Mouse (Mus musculus) liver, embryonic 12.5 days (tissue): ENCODE data around the gene Foxn3. TPM values are rescaled to one million over a fixed set of nuclear protein-coding genes. Genes with fewer than 3 reads are reported as not detected.

Source experiments
- ATAC-seq: fragments of 200-750 bp; cut with Nextera tagmentation; 2 replicates; pipeline ENCODE4 v1.8.0; 2017; ENCODE audit warnings: moderate number of reproducible peaks, mild to moderate bottlenecking, moderate library complexity
- H3K27ac ChIP-seq: fragments of 300-500 bp; sonication (generic); 2 replicates; pipeline ENCODE4 v1.5.1; 2016; ENCODE audit warnings: mild to moderate bottlenecking
- H3K27me3 ChIP-seq: fragments of 300-500 bp; sonication (generic); replicated peaks from 2 replicates; pipeline ENCODE4 v1.6.1; 2016; ENCODE audit warnings: mild to moderate bottlenecking, moderate library complexity
- H3K36me3 ChIP-seq: fragments of 300-500 bp; sonication (generic); 2 replicates; pipeline ENCODE4 v1.6.1; 2016; ENCODE audit warnings: mild to moderate bottlenecking, moderate library complexity
- H3K4me1 ChIP-seq: fragments of 300-500 bp; sonication (generic); 2 replicates; pipeline ENCODE4 v1.6.1; 2016
- H3K4me2 ChIP-seq: fragments of 300-500 bp; sonication (generic); 2 replicates; pipeline ENCODE4 v1.6.1; 2016; ENCODE audit warnings: mild to moderate bottlenecking, moderate library complexity
- H3K4me3 ChIP-seq: fragments of 300-500 bp; sonication (generic); 2 replicates; pipeline ENCODE4 v1.5.1; 2016; ENCODE audit warnings: mild to moderate bottlenecking, moderate library complexity
- H3K9ac ChIP-seq: fragments of 300-500 bp; sonication (generic); 2 replicates; pipeline ENCODE4 v1.6.1; 2016; ENCODE audit warnings: mild to moderate bottlenecking, moderate library complexity
- H3K9me3 ChIP-seq: fragments of 300-500 bp; sonication (generic); replicated peaks from 2 replicates; pipeline ENCODE4 v1.6.1; 2016; ENCODE audit warnings: mild to moderate bottlenecking, moderate library complexity
- WGBS: fragments of 180-500 bp; shearing (Covaris S2); methylation state at CpG from one replicate; pipeline ENCODE4 v1.1.7; 2016; ENCODE audit not compliant: insufficient replicate concordance; 5-methylcytosine and 5-hydroxymethylcytosine counted together
- polyA plus RNA-seq: library from polyadenylated mRNA; unstranded; fragments of >200 nt; fragmentation: Nextera tagmentation; extraction: Ambion mirVana; gene quantifications from 2 replicates; pipeline ENCODE4 v1.2.1, GENCODE M21; 2016

Gene Foxn3
- polyA plus RNA-seq, 1 experiment from 2014 or later, result 25.8 TPM

DNA sequence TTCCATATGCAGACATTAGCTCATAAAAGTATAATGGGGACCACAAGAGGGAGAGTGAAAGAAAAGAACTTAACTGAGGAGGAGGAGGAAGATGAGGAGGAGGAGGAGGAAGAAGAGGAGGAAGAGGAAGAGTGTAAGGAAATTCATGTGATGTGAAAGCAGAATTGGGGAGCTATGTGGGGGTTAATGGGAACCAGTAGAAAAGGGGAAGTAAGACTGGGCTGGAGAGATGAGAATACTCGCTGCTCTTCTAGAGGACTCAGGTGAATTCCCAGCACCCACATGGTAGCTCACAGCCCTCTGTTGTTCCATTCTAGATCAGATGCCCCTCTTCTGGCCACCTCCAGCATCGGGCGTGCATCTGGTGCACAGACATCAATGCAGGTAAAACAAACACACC is 83.0 kb downstream of the Foxn3 start:
- Histone ChIP-seq H3K27ac (no peak overlapping the region), H3K4me3 (no peak overlapping the region), H3K9me3 (no peaks in the 10 kb centered on the region), H3K36me3 (peaks cover 12% of the 10 kb centered on the region), H3K4me1 (no peaks in the 10 kb centered on the region), H3K27me3 (no peaks in the 10 kb centered on the region), H3K9ac (no peak overlapping the region), H3K4me2 (no peak overlapping the region)
- no peak for ATAC-seq
- 64% methylated on average over 3 of the region's 3 CpGs for WGBS

DNA sequence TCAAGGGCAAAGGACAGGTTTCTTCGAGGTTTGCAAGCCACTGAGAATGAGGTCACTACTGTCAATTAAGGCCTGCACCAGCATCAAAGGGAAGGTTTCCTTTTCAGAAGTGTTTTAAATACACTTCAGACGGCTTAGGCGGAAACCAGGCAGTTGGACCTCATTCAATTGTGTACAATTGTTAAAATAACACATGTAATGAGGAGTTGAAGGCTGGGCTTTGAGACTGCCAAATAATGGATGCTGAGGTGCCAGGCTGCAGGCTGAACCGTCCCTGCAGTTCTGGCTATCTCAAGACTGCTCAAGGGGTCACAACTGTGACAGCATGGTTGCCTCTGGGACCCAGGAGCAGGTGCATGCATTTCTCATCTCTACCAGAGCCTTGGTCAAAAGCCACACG is 89.2 kb downstream of the Foxn3 start:
- no peaks in the 10 kb centered on the region for H3K36me3 ChIP-seq
- H3K4me3 ChIP-seq, result no peak overlapping the region
- H3K27me3 ChIP-seq, result no peaks in the 10 kb centered on the region
- 63% methylated on average over 5 of the region's 5 CpGs for WGBS
- H3K27ac ChIP-seq, result no peak overlapping the region
- H3K4me2 ChIP-seq, result no peak overlapping the region
- no peaks in the 10 kb centered on the region for H3K4me1 ChIP-seq
- no peaks in the 10 kb centered on the region for H3K9me3 ChIP-seq
- ATAC-seq, result no peak
- no peak overlapping the region for H3K9ac ChIP-seq

DNA sequence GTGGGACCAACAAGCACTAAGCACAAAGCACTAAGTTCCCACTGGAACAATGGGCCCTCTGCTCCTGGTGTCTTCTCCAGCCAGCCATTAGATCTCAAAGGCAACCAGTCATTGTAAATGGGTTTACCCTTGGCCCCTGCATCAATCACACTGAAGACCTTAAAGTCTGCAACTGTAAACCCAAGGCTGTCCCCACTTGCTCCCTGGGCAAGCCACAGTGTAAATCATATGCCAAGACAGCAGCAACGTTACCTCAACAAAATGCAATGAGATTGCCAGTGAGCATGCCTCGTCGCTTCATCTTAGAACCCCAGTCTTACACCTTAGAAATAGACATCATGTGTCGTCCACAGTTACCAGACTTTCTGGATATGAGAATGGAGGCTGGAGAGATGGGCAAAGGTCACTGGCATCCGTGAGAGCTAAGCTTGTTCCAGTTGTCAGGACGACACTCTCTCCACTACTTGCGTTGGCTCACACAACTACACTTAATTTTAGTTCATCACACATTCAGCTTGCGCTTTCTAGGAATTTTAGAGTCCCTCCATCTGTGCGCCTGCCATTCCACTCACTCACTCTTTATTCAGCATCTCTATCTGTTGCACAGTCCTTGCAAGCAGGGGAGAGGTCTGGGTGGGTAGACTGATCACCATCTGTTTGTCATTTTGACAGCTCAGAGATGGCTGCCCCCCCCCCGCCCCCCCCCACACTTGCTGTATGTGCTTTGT is 89.8 kb downstream of the Foxn3 start:
- H3K27me3 ChIP-seq, result no peaks in the 10 kb centered on the region
- no peak overlapping the region for H3K4me2 ChIP-seq
- H3K4me3 ChIP-seq, result no peak overlapping the region
- H3K9ac ChIP-seq, result no peak overlapping the region
- 73% methylated on average over 10 of the region's 10 CpGs for WGBS
- no peaks in the 10 kb centered on the region for H3K36me3 ChIP-seq
- H3K4me1 ChIP-seq, result no peaks in the 10 kb centered on the region
- H3K27ac ChIP-seq, result no peak overlapping the region
- ATAC-seq, result no peak
- H3K9me3 ChIP-seq, result no peaks in the 10 kb centered on the region

DNA sequence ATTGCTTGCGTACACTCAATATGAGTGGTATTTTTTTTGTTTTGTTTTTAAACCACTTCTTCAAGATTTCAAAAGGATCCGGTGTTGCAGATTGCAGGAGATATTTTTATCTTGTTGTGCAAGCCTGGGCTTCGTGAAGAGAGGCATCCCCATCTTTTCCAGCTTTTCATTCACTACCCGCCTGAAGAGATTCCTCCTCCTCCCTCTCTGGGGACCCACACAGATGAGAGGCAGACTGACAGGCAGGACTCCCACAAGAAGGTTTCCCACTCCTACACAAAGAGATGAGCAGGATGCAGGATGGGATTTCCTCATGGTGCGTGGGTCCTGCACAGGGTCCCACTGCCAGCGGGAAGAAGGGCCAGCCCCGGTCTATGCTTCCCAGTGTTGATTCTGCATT is 92.0 kb downstream of the Foxn3 start:
- Histone ChIP-seq H3K4me1 (peaks cover 11% of the 10 kb centered on the region), H3K4me3 (no peak overlapping the region), H3K27ac (no peak overlapping the region), H3K4me2 (no peak overlapping the region), H3K9ac (no peak overlapping the region), H3K36me3 (no peaks in the 10 kb centered on the region), H3K9me3 (no peaks in the 10 kb centered on the region), H3K27me3 (no peaks in the 10 kb centered on the region)
- no peak for ATAC-seq
- WGBS, result 81% methylated on average over 7 of the region's 7 CpGs

DNA sequence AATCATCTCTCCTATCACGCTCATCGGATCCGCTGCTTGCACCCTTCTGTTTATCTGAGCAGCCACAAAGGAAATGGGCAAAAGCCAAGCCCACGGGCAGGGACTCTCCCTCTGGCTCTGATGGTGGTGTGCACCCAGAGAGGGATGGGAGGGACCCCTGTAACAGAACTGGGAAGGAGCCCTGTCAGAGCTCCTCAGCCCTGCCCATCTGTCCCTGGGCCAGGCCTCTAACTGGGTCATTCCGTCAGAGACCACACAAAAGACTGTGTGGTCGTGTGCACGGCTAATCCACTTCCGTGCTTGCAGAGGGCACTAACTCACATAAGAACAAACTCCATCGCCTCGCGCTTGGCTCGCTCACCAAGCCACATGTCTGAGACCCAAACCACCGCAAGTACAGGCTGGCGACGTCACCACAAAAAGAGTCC is 95.5 kb downstream of the Foxn3 start:
- Histone ChIP-seq H3K4me3 (peak overlapping the region; percentile 14; the same call in 1 of the 2 replicates), H3K4me2 (peak overlapping the region; percentile 51), H3K27me3 (no peaks in the 10 kb centered on the region), H3K36me3 (no peaks in the 10 kb centered on the region), H3K27ac (no peak overlapping the region), H3K4me1 (peaks cover 14% of the 10 kb centered on the region), H3K9ac (peak overlapping the region; percentile 32; the same call in 1 of the 2 replicates), H3K9me3 (no peaks in the 10 kb centered on the region)
- 16% methylated on average over 15 of the region's 15 CpGs for WGBS
- peak; percentile 72 for ATAC-seq

DNA sequence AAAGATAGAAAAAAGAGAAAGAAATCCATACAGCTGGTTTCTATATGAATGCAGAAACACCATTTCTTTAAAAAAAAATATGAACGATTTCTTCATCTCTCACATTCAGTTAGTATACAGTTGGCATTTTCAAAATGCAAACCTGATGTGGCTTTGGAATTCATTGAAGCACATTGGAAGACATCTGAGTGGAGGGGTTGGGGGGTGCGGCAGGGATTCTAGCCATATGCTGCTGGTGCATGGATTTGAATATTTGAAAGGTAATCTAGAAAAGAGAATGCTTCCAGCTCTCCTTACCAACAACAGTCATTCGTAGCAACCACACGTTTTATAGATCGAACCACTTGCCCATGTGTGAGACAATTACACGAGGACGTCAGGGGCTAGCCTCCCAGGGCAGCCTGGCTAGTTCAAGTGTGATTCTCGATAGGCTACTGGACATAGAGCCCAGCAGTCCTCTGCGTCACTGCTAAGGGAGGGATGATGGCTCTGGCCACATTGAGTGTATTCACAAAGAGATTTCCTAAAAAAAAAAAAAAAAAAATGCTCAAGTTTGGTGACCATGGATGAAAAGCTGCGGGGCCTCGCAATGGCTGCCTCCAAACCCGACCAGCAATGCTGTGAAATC is 96.0 kb downstream of the Foxn3 start:
- H3K4me1 ChIP-seq, result peaks cover 14% of the 10 kb centered on the region
- H3K4me2 ChIP-seq, result peak overlapping the region; percentile 51
- H3K36me3 ChIP-seq, result no peaks in the 10 kb centered on the region
- H3K27me3 ChIP-seq, result no peaks in the 10 kb centered on the region
- H3K9ac ChIP-seq, result no peak overlapping the region; the same call in 1 of the 2 replicates
- H3K27ac ChIP-seq, result no peak overlapping the region
- peak overlapping the region; percentile 14; the same call in 1 of the 2 replicates for H3K4me3 ChIP-seq
- H3K9me3 ChIP-seq, result no peaks in the 10 kb centered on the region
- ATAC-seq, result peak; percentile 33; the same call in 1 of the 2 replicates
- WGBS, result 57% methylated on average over 12 of the region's 12 CpGs

DNA sequence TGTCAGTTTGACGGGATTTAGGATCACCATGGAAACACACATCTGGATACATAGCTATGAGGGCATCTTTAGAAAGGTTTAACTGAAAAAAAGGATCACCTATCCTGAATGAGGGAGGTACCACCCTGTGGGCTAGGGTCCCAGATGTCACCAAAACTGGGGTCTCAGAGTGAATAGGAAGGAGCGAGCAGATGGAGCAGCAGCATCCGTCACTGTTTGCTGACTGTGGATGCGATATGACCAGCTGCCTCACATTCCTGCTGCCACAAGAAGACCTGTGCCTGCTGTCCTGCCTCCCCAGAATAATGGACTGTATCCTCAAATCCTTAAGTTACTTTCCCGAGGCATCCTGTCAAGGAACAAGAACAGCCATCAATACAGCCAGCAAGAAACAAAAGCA is 97.0 kb downstream of the Foxn3 start:
- 79% methylated on average over 5 of the region's 5 CpGs for WGBS
- H3K36me3 ChIP-seq, result no peaks in the 10 kb centered on the region
- ATAC-seq, result no peak
- H3K27me3 ChIP-seq, result no peaks in the 10 kb centered on the region
- no peak overlapping the region for H3K4me3 ChIP-seq
- H3K27ac ChIP-seq, result no peak overlapping the region
- no peak overlapping the region for H3K4me2 ChIP-seq
- no peak overlapping the region for H3K9ac ChIP-seq
- no peaks in the 10 kb centered on the region for H3K9me3 ChIP-seq
- peaks cover 14% of the 10 kb centered on the region for H3K4me1 ChIP-seq

DNA sequence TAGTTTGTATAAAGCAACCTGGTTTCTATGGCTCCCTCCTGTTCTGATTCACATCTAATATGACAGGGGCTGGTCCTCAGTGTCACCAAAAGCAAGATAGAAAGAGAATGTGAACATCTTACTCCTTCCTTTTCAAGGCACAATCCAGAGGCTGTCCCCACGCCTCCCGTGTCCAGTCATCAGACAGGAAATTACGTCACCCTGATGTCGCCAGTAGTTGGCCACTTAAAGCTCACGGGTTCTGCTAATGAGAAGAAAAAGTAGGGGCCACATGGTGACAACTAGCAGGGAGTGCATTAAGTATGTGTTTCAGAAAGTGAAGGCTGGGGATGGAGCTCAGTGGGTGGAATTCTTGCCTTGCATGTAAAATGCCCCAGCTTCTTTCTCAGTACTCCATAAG is 99.1 kb downstream of the Foxn3 start:
- 56% methylated on average over 5 of the region's 5 CpGs for WGBS
- no peak overlapping the region for H3K9ac ChIP-seq
- no peaks in the 10 kb centered on the region for H3K36me3 ChIP-seq
- no peak overlapping the region for H3K27ac ChIP-seq
- no peak overlapping the region for H3K4me3 ChIP-seq
- no peaks in the 10 kb centered on the region for H3K27me3 ChIP-seq
- peaks cover 14% of the 10 kb centered on the region for H3K4me1 ChIP-seq
- no peaks in the 10 kb centered on the region for H3K9me3 ChIP-seq
- ATAC-seq, result no peak
- no peak overlapping the region for H3K4me2 ChIP-seq

DNA sequence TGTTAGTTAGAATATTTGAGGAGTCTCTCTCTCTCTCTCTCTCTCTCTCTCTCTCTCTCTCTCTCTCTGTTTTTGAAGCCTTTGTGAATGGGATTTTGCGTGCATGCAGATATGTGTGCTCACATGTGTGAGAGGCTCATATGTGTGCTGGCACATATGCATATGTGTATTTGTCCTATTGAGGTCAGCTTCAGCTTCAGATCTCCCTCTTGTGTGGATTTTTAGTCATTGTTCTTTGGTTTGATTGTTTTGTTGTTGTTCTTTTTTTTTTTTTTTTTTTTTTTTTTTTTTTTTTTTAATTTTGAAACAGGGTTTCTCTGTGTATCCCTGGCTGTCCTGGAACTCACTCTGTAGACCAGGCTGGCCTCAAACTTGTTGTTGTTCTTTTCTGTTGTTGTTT is 100.5 kb downstream of the Foxn3 start:
- Histone ChIP-seq H3K4me1 (peaks cover 19% of the 10 kb centered on the region), H3K36me3 (no peaks in the 10 kb centered on the region), H3K27me3 (no peaks in the 10 kb centered on the region), H3K4me2 (no peak overlapping the region), H3K9ac (no peak overlapping the region), H3K27ac (no peak overlapping the region), H3K4me3 (no peak overlapping the region), H3K9me3 (no peaks in the 10 kb centered on the region)
- WGBS, result 71% methylated on average over 1 of the region's 1 CpGs
- no peak for ATAC-seq

DNA sequence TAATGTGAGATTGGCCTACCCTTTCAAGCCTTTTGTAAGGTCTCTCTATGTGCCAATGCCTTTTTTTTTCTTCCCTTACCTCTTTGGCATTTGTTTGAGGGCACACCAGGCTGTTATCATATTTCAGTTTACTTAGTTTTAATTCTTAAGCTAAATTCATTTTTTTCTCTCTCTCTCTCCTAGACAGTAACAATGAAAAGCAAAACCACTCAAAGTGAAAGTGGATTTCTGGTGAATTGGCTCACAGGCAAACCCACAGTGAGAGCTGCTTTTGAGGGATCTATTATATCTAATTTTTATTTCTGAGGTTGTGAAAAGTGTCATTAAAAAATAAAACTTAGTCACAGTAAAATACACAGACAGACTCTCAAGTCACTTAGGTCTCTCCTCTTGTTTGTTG is 101.1 kb downstream of the Foxn3 start:
- H3K4me3 ChIP-seq, result no peak overlapping the region
- H3K27ac ChIP-seq, result no peak overlapping the region
- no peak overlapping the region for H3K9ac ChIP-seq
- no peaks in the 10 kb centered on the region for H3K27me3 ChIP-seq
- H3K36me3 ChIP-seq, result no peaks in the 10 kb centered on the region
- H3K4me2 ChIP-seq, result no peak overlapping the region
- ATAC-seq, result no peak
- H3K4me1 ChIP-seq, result peaks cover 20% of the 10 kb centered on the region
- no peaks in the 10 kb centered on the region for H3K9me3 ChIP-seq

DNA sequence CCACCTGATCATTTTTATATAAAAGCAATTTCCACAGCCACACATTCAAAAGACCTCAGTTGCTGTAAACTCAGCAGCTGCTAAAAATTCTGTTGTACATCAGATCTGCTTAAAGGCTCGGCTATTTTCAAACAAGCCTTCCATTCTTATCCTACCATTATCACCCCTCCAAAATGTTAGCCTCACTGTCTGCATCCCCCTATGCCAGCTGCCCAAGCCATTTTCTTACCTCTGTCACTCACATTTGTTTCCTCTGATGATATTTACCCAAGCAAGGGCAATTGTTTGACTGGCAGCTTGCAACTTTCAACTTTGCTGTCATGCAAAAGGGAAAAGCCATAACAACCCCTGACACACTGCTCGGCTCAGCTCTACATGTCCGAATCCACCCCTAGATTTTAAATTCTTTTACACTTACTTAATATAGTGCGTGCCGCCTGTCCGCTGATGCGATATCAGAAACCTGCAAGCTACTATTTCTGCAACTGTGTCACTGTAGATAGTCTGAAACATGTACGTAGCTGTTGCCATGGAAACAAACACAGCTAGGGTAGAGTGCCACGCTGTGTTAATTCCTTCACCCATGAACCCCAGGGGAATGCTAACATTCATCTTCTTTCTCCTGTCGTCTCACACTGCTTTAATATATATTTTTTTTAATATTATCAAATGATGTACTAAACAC is 105.7 kb downstream of the Foxn3 start:
- Histone ChIP-seq H3K9ac (peak overlapping the region; percentile 52; the same call in 1 of the 2 replicates), H3K36me3 (no peaks in the 10 kb centered on the region), H3K27ac (peak overlapping the region; percentile 70), H3K27me3 (no peaks in the 10 kb centered on the region), H3K4me3 (peak overlapping the region; percentile 41), H3K4me1 (peaks cover 38% of the 10 kb centered on the region), H3K4me2 (peak overlapping the region; percentile 55), H3K9me3 (no peaks in the 10 kb centered on the region)
- peak; percentile 96 for ATAC-seq
- 49% methylated on average over 10 of the region's 10 CpGs for WGBS

DNA sequence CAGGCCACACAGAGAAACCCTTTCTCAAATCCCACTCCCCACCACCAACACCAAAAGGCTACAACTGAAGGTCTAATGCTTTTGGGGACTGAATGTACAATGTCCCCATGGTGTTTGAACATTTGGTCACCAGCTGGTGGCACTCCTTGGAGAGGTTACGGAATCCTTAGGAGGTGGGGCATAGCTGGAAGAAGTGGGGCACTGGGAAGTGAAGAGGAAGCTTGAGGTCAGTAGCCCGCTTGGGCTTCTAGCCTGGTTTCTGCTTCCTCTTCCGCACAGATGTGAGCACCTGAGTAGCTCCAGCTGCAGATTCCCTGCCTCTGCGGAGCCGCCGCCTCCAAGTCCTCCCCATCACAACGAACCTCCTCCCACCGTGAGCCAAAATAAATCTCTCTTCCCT is 107.8 kb downstream of the Foxn3 start:
- H3K27me3 ChIP-seq, result no peaks in the 10 kb centered on the region
- no peaks in the 10 kb centered on the region for H3K36me3 ChIP-seq
- H3K4me3 ChIP-seq, result no peak overlapping the region
- H3K4me2 ChIP-seq, result no peak overlapping the region
- WGBS, result 85% methylated on average over 8 of the region's 8 CpGs
- H3K9me3 ChIP-seq, result no peaks in the 10 kb centered on the region
- no peak overlapping the region for H3K9ac ChIP-seq
- H3K27ac ChIP-seq, result no peak overlapping the region
- H3K4me1 ChIP-seq, result peaks cover 38% of the 10 kb centered on the region
- ATAC-seq, result no peak
